Mouse (Mus musculus): ENCODE results near the gene Axdnd1. TPM values are rescaled to one million over a fixed set of nuclear protein-coding genes. Genes with fewer than 3 reads are reported as not detected.
"Not testable (repeated sequence)": the region's sequence is repeated elsewhere in the genome, so short reads cannot be mapped to it uniquely, and the experiment has no call there.

Axdnd1 gene
- total RNA-seq, 1 experiment from 2014 or later: not detected

DNA sequence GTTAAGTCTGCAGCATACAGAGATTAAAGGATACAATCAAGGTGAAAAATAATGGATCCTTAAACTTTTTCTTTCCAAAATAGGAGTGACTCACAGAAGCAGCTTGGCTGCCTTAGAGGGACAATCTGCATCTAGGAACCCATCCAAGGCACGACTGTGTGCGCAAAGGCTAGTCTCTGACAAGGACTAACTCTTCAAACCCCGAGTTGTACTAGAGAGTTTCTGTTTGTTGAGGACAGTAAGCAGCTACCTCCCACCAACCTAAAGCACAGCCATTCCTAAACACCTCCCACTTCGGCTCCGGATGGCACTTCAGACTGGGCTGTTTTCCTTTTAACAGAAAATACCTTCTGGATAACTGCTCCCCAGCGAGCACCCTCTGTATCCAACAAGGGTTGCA, 21.8 kb upstream of the Axdnd1 start:
- ATAC-seq (replicated peaks; ENCODE audit: insufficient number of reproducible peaks, low FRiP score, low TSS enrichment, poor library complexity, severe bottlenecking): no peak

DNA sequence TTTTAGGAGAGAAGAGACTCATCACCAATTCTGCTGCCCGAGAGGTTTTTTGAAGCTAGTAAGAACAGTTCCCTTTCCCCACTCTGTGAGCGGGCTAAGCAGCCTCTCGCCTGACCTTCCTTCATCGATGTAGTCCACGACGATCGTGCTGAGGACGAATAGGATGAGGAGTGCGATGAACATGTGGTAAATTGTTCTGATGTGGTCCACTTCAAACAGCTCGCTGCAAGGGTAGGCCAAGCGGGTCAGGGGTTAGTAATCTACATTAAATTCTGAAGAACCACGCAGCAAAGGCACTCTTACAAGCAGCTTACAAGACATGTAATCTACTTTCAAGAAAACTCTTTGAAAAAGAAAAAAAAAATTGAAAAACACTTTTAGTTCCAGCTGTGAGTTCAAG, 21.3 kb upstream of the Axdnd1 start:
- no peak for ATAC-seq (replicated peaks; ENCODE audit: insufficient number of reproducible peaks, low FRiP score, low TSS enrichment, poor library complexity, severe bottlenecking)

DNA sequence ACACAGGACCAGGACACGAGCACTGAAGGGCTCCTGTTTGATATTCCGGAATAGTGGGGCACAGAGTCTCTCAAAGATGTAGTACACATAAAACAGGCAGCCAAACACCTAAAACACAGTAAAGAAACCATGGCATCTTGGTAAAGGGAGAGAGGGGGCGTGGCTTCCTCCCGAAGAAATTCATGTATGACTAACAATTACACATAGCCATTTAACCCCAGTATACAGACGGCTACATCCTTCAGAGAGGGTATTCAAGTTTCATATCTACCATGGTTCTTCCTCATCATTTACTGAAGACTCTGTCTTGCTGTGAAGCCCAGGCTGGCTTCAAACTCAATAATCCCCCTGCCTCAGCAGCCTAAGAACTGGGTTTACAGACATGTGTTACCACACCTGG, 16.8 kb upstream of the Axdnd1 start:
- no peak for ATAC-seq (replicated peaks; ENCODE audit: insufficient number of reproducible peaks, low FRiP score, low TSS enrichment, poor library complexity, severe bottlenecking)

- ATAC-seq (replicated peaks; ENCODE audit: insufficient number of reproducible peaks, low FRiP score, low TSS enrichment, poor library complexity, severe bottlenecking): peak; percentile 97
Observed at GRCm38 (mm10) chr1:156437016-156437708, 16.2 kb upstream of the Axdnd1 start.

DNA sequence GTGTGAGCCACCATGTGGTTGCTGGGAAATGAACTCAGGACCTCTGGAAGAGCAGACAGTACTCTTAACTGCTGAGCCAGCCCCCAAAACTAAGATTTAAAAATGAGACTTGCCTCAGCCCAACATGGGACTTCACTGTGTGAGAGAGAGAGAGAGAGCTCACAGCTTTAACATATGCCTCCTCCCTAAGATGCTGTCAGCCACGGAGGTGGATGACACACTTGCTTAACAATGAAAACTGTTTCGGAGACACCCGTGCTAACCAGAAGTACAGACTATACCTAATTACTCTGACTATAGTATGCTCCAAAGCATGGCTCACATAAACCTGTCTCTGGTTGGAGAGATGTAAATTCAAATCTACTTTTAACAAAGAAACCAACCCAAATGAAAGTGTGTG, 12.5 kb upstream of the Axdnd1 start:
- no peak for ATAC-seq (replicated peaks; ENCODE audit: insufficient number of reproducible peaks, low FRiP score, low TSS enrichment, poor library complexity, severe bottlenecking)

GRCm38 (mm10) chr1:156432498-156432897, 11.5 kb upstream of the Axdnd1 start:
- ATAC-seq (replicated peaks; ENCODE audit: insufficient number of reproducible peaks, low FRiP score, low TSS enrichment, poor library complexity, severe bottlenecking): no peak

- no peak for ATAC-seq (replicated peaks; ENCODE audit: insufficient number of reproducible peaks, low FRiP score, low TSS enrichment, poor library complexity, severe bottlenecking)
Observed at GRCm38 (mm10) chr1:156428434-156428833, 7.5 kb upstream of the Axdnd1 start.

GRCm38 (mm10) chr1:156425746-156426145, 4.8 kb upstream of the Axdnd1 start:
- no peak for ATAC-seq (replicated peaks; ENCODE audit: insufficient number of reproducible peaks, low FRiP score, low TSS enrichment, poor library complexity, severe bottlenecking)

DNA sequence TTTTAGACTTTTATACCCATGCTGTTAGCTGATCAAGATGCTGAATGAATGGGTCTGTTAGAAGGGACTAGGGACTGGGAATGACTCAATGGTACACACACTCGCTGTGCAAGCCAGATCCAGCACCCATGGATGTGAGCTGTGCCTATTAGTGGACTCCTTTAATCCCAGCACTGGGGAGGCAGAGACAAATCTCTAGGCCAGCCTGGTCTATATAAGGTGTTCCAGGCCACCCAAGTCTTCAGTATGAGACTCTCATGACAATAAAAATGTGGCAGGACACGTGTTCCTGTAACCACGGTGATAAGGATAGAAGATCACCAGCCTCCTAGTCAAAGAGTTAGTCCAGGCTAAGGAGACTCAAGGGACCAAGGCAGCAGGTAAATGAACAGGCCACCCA, 3.1 kb upstream of the Axdnd1 start:
- no peak for ATAC-seq (replicated peaks; ENCODE audit: insufficient number of reproducible peaks, low FRiP score, low TSS enrichment, poor library complexity, severe bottlenecking)

GRCm38 (mm10) chr1:156423493-156423892, 2.5 kb upstream of the Axdnd1 start:
- ATAC-seq (replicated peaks; ENCODE audit: insufficient number of reproducible peaks, low FRiP score, low TSS enrichment, poor library complexity, severe bottlenecking): no peak

GRCm38 (mm10) chr1:156422856-156423255, 1.9 kb upstream of the Axdnd1 start:
- no peak for ATAC-seq (replicated peaks; ENCODE audit: insufficient number of reproducible peaks, low FRiP score, low TSS enrichment, poor library complexity, severe bottlenecking)

GRCm38 (mm10) chr1:156418170-156418569, 2.8 kb downstream of the Axdnd1 start:
- peak; percentile 40; the same call in 1 of the 2 replicates for ATAC-seq (replicated peaks; ENCODE audit: insufficient number of reproducible peaks, low FRiP score, low TSS enrichment, poor library complexity, severe bottlenecking)

- no peak for ATAC-seq (replicated peaks; ENCODE audit: insufficient number of reproducible peaks, low FRiP score, low TSS enrichment, poor library complexity, severe bottlenecking)
Observed at GRCm38 (mm10) chr1:156408521-156408920, 12.4 kb downstream of the Axdnd1 start.

- ATAC-seq (replicated peaks; ENCODE audit: insufficient number of reproducible peaks, low FRiP score, low TSS enrichment, poor library complexity, severe bottlenecking): no peak
Observed at GRCm38 (mm10) chr1:156408004-156408403, 13.0 kb downstream of the Axdnd1 start.

DNA sequence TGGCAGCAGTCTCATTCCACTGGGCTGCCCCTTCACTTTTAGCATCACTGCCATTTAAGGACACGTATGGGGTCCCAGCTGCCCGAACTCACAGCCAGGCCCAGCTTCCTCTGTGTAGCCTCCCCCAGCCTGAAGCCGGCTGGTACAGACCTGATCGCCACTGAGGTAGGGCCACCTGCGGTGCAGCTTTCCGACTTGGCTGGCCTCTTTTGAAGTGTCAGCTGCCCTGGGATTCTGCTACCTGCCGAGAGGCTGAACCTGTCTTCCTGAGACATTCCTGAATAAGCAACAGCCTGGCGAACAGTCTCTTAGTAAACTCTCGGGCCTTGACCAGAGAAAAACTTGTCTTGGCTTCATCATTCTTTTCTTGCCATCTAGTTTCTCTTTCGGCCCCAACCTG, 17.7 kb downstream of the Axdnd1 start:
- no peak for ATAC-seq (replicated peaks; ENCODE audit: insufficient number of reproducible peaks, low FRiP score, low TSS enrichment, poor library complexity, severe bottlenecking)

- no peak for ATAC-seq (replicated peaks; ENCODE audit: insufficient number of reproducible peaks, low FRiP score, low TSS enrichment, poor library complexity, severe bottlenecking)
Observed at GRCm38 (mm10) chr1:156402491-156402890, 18.5 kb downstream of the Axdnd1 start.

GRCm38 (mm10) chr1:156400159-156400558, 20.8 kb downstream of the Axdnd1 start:
- not testable (repeated sequence) for ATAC-seq (replicated peaks; ENCODE audit: insufficient number of reproducible peaks, low FRiP score, low TSS enrichment, poor library complexity, severe bottlenecking)

DNA sequence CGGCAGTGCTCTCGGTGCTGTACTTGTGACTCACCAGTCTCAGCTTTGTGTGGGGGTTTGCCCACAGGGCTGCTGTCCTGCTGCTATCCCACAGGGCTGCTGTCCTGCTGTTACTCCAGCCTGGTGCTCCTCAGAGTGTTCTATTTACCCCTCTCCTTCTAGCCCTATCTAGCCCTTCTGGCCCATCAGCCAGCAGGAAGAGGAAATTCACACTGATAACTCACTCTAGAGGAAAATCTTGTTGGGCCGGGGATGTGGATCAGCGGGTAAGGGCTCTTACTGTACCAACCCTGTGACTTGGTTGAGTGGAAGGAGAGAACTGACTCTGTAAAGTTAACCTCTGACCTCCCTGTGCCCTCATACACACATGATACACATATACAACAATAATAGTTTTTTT, 27.8 kb downstream of the Axdnd1 start:
- ATAC-seq (replicated peaks; ENCODE audit: insufficient number of reproducible peaks, low FRiP score, low TSS enrichment, poor library complexity, severe bottlenecking): no peak

- no peak for ATAC-seq (replicated peaks; ENCODE audit: insufficient number of reproducible peaks, low FRiP score, low TSS enrichment, poor library complexity, severe bottlenecking)
Observed at GRCm38 (mm10) chr1:156386880-156387279, 34.1 kb downstream of the Axdnd1 start.

GRCm38 (mm10) chr1:156386232-156386631, 34.7 kb downstream of the Axdnd1 start:
- no peak for ATAC-seq (replicated peaks; ENCODE audit: insufficient number of reproducible peaks, low FRiP score, low TSS enrichment, poor library complexity, severe bottlenecking)

- no peak for ATAC-seq (replicated peaks; ENCODE audit: insufficient number of reproducible peaks, low FRiP score, low TSS enrichment, poor library complexity, severe bottlenecking)
Observed at GRCm38 (mm10) chr1:156381217-156381616, 39.7 kb downstream of the Axdnd1 start.
